Mouse (Mus musculus) cerebellum, adult 8-10 months (tissue): ENCODE results near the gene Brix1.

Source experiments
- DNase-seq: peaks from one replicate; pipeline ENCODE4 v3.0.0; 2022

Gene Brix1

DNA sequence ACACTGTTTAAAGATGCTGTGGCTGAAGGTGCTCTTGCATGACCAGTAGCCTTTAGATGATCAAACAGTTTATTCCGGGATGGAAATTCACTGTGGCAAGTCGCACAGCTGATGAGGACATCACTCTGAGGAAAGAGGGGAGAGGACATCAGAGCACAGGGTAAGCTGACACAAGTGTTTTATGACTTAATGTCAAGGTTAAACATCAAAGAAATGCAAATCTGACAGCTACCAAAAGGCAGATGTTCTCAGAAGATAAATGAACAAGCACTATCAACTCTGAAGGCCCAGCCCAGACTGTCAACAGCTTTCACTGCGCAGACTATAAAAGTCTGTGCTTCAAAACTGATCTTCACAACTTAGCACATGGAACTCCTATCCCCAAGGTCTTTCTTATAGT is 38.6 kb downstream of the Brix1 start:
- DNase-seq, result no peak

DNA sequence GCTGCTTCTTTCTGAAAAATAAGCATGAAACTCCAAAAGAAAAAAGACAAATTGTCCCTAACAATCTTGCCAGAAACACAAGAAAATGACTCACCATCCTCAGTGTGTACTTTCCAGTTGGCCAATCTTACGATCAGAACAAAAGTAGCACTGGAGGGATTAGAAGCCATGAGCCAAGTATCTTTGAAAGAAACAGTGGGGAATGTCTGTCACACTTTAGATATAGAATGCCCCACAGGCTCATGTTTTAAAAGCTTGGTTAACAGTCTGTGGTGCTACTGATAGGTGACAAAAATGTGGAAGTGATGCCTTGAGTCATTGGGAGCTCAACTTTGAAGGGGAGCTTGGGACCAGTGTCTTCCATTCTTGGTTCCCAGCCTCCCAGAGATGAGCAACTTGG is 43.5 kb downstream of the Brix1 start:
- no peak for DNase-seq

DNA sequence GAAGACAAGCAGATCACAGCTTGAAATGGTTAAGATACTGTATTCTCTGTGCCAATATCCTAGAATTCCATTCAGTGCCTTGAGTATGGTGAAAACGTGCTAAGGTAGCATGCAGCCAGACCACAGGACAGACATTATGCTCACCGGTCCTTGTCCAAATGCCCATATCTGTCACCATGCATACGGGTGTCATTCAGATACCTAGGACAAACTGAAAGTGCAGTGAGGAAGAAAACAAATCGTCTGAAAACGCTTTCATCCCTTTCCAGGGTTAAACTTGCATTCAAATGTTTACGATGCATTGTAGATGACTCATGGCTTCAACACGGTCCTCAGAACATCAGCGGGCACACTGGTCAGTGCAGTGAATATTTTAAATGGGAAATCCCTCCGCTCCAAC is 44.3 kb downstream of the Brix1 start:
- no peak for DNase-seq

DNA sequence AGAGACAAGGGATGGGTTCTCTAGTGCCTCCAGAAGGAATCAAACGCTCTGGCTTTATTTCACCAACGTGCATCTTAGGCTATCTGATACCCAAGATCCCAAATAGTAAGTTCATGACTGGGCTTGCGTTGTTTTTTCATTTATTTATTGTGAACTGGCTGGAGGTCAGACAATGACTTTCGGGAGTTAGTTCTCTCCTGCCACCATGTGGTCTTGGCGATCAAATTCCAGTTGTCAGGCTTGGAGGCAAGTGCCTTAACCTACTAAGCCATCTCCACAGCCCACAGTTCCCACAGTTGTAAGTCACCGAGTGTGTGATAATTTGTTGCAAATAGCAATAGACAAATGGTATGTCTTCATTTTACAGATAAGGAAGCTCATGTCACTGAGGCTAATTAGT is 45.8 kb downstream of the Brix1 start:
- no peak for DNase-seq

DNA sequence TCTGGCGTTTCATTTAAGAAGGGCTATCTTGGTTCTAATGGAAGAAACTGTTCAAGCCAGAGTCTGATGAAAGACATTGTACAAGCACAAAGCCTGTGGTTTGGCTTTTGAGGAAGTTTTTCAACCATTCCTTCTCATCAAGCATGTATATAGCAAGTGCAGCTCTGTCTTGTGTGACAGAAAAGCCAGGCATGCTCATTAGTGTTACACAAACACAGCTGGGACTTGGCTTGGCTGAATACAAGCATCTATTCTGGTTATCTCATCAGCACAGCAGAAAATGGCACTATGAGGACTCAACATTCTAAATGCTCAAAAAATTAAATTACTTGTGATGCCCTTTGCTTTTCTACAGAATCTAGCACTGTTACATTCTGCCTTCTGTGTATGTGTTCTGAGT is 48.9 kb downstream of the Brix1 start:
- no peak for DNase-seq

DNA sequence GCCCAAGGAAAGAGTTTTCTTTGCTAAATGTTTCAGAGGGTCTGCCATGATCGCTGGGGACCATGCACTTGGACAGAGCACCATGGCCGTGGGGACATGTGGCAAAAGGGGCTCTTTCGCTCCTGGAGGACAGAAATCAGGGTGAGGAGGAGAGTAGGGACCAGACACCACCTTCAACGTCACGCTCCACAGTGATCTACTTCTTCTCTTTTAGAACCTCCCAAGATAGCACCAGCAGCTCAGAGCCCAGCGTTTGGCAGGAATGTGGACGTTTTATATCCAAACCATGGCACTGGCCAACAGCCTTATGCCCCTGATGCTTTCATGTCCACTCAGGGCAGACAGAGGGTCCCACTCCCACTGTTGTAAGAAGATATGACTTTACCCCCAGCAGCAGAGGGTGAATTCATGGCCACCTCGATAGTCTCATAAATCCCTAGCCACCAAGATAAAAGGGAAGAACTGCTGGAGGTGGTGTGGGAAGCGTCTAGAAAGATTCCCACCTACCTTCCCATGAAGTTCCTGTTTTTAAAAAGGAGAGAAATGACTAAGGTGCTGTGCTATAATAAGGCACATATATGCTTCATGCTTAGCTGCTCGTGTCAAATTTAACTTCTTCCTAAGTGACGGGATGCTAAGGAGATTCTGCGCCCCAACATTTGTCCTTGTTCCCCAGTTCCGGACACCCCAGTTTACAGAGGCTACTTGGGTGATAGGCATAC is 59.0 kb downstream of the Brix1 start:
- DNase-seq, result no peak

DNA sequence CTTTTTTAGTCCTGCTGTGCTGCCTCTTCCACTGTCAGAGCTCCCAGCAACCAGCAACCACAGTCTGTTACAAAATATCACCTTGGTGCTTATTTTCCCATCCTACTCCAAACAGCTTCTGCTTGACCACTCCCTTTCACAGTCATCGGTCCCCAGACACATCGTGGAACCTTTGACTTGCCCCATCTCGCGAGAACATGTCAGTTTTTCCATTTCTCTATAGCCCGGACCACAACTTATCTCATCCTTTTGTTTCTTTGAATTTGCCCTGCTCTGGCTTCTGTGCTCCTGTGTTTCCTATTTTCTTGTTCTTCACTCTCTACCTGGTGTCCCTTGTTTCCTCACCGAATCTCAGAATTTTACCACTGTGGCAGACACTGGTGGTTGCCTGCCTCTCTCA is 59.6 kb downstream of the Brix1 start:
- DNase-seq, result no peak
